Mouse (Mus musculus) lung, postnatal 0 days (tissue): ENCODE results near the gene Sytl3. TPM values are rescaled to one million over a fixed set of nuclear protein-coding genes. Genes with fewer than 3 reads are reported as not detected.
"Not testable (repeated sequence)": the region's sequence is repeated elsewhere in the genome, so short reads cannot be mapped to it uniquely, and the experiment has no call there.

Source experiments
- ATAC-seq: fragments of 200-750 bp; cut with Nextera tagmentation; 2 replicates; pipeline ENCODE4 v1.8.0; 2017; ENCODE audit warnings: moderate library complexity
- DNase-seq: peaks from one replicate; pipeline ENCODE4 v3.0.0-alpha.2; 2016; ENCODE audit warnings: low spot score
- H3K27ac ChIP-seq: fragments of 300-500 bp; sonication (generic); 2 replicates; pipeline ENCODE4 v1.5.1; 2014; ENCODE audit warnings: antibody characterized with exemption, mild to moderate bottlenecking, low read length, mixed read lengths
- H3K27me3 ChIP-seq: fragments of 300-500 bp; sonication (generic); replicated peaks from 2 replicates; pipeline ENCODE4 v1.6.1; 2014; ENCODE audit warnings: low read length, mixed read lengths; ENCODE audit not compliant: insufficient read depth
- H3K36me3 ChIP-seq: fragments of 300-500 bp; sonication (generic); 2 replicates; pipeline ENCODE4 v1.6.1; 2014; ENCODE audit warnings: low read length, mixed read lengths; ENCODE audit not compliant: insufficient read depth
- H3K4me1 ChIP-seq: fragments of 300-500 bp; sonication (generic); 2 replicates; pipeline ENCODE4 v1.6.1; 2014; ENCODE audit warnings: antibody characterized with exemption, low read depth, low read length, mixed read lengths; ENCODE audit not compliant: insufficient read depth
- H3K4me2 ChIP-seq: fragments of 300-500 bp; sonication (generic); replicated peaks from 2 replicates; pipeline ENCODE4 v1.6.1; 2014; ENCODE audit warnings: low read depth, mild to moderate bottlenecking, low read length, moderate library complexity, mixed read lengths
- H3K4me3 ChIP-seq: fragments of 300-500 bp; sonication (generic); 2 replicates; pipeline ENCODE4 v1.5.1; 2014; ENCODE audit warnings: low read depth, low read length
- H3K9ac ChIP-seq: fragments of 300-500 bp; sonication (generic); replicated peaks from 2 replicates; pipeline ENCODE4 v1.6.1; 2014; ENCODE audit warnings: low read depth, mild to moderate bottlenecking
- H3K9me3 ChIP-seq: fragments of 300-500 bp; sonication (generic); 2 replicates; pipeline ENCODE4 v1.6.1; 2016; ENCODE audit warnings: low read length, mixed read lengths
- CTCF ChIP-seq: IDR thresholded peaks from 2 replicates; pipeline ENCODE4 v1.5.1; 2016; ENCODE audit warnings: antibody characterized with exemption, mild to moderate bottlenecking
- WGBS: fragments of 180-500 bp; shearing (Covaris S2); extraction: QIAGEN DNeasy Blood & Tissue Kit; methylation state at CpG from one replicate; pipeline ENCODE4 v1.1.7; 2014; 5-methylcytosine and 5-hydroxymethylcytosine counted together
- polyA plus RNA-seq: library from polyadenylated mRNA; unstranded; fragments of >200 nt; fragmentation: Nextera tagmentation; extraction: Ambion mirVana; gene quantifications from 2 replicates; pipeline ENCODE4 v1.2.1, GENCODE M21; 2015

Gene Sytl3
- polyA plus RNA-seq, 1 experiment from 2014 or later: 0.67 TPM

DNA sequence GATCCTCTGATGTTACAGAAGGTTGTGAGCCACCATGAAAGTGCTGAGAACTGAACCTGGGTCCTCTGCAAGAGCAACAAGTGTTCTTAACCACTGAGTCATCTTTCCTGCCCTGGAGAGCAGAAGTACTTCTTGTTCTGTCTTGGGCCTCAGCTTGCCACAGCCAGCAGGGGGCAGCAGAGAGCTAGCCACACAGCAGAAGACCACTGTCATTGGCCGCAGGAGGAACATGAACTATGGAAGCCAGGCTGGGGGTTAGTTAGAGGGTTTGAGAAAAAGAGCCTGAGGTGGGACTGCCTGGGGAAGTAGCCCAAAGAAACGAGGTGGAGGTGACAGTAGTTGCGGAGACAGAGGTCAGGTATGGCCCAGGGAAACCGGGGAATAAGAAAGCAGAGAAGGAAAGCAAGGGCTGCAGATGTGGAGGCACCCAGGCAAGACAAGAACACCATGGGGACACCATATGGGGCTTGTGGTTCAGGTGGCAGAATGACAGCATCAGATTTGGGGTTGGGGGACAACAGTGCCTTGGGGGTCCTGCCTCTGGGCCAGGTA, 38.4 kb downstream of the Sytl3 start:
- H3K4me1 ChIP-seq, H3K27ac ChIP-seq, H3K9ac ChIP-seq, H3K27me3 ChIP-seq, H3K4me2 ChIP-seq, H3K9me3 ChIP-seq, H3K36me3 ChIP-seq, H3K4me3 ChIP-seq: not testable (repeated sequence)
- ATAC-seq (peak; percentile 79), DNase-seq (peak; percentile 77)
- WGBS: 38% methylated on average over 4 of the region's 4 CpGs
- peak; percentile 69 for TF ChIP-seq CTCF

DNA sequence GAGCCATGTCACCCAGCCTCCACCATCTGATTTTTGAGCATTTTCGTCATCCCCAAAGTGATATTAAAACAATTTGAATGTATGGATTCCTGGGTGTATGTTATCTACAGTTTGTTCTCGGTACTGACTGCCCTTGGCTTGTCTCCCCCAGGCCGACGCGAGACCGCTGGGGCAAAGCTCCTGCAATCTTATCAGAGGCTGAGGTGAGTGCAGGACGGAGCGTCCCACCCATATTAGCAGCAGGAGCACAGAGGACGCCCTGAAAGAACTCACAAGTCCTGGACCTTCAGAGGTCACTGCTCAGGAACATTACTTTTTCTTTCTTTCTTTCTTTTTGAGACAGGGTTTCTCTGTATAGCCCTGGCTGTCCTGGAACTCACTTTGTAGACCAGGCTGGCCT, 40.6 kb downstream of the Sytl3 start:
- not testable (repeated sequence) for H3K27me3 ChIP-seq, H3K9ac ChIP-seq, H3K4me2 ChIP-seq, H3K27ac ChIP-seq, H3K36me3 ChIP-seq, H3K9me3 ChIP-seq, H3K4me3 ChIP-seq, DNase-seq, ATAC-seq, H3K4me1 ChIP-seq
- 79% methylated on average over 8 of the region's 9 CpGs for WGBS

DNA sequence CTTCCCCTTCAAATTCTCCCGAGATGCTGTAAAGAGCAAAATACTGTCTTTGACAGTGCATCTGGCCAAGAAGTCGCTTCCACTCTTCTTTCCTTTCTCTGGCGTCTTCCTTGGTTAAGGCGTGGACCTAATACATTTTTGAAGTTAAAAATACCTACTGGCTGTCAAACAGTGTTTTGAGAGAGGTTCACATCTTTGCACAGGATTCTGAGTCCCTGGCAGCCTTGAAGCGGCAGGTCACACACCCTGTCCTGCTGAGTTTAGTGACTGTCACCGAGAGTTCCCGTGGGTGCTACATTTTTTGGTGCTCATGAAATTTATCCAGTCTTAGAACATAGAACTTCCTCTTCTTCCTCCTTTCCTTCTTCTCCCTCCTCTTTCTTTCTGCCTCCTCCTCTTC, 41.2 kb downstream of the Sytl3 start:
- H3K36me3 ChIP-seq, H3K4me2 ChIP-seq, H3K4me1 ChIP-seq, H3K27me3 ChIP-seq, H3K9me3 ChIP-seq, H3K9ac ChIP-seq, H3K4me3 ChIP-seq, H3K27ac ChIP-seq, DNase-seq, ATAC-seq: not testable (repeated sequence)
- WGBS: 59% methylated on average over 3 of the region's 7 CpGs

DNA sequence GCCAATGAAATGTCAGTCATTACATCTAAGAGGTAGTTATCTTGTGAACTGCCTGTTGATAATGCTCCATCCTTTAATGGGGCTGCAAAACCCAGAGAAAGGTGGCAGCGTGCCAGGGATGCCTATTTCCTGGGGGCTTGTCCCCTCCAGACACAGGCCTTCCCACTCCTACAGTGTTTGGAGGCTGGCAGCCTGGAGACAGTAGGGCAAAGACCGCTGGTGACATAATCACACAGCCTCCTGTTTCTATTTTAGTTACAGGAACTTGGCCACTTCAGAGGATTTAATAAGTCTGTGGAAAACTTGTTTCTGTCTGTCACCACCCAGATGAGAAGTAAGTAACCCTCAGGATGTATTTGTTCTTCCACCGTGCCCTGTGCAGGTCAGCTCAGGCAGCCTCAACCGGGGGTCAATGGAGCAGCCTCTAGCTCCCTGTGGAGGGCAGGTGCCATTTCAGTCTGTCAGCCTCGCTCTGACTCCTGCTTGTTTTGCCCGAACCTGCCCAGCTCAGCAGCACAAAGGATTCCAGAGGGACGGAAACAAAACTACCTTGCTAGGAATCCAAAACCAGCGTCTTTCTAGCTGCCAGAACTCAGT, 43.8 kb downstream of the Sytl3 start:
- H3K27me3 ChIP-seq, H3K27ac ChIP-seq, H3K4me1 ChIP-seq, H3K4me3 ChIP-seq, H3K36me3 ChIP-seq, DNase-seq, H3K4me2 ChIP-seq, H3K9ac ChIP-seq, H3K9me3 ChIP-seq: not testable (repeated sequence)
- WGBS: 28% methylated on average over 2 of the region's 8 CpGs
- ATAC-seq: peak; percentile 19; the same call in 1 of the 2 replicates

DNA sequence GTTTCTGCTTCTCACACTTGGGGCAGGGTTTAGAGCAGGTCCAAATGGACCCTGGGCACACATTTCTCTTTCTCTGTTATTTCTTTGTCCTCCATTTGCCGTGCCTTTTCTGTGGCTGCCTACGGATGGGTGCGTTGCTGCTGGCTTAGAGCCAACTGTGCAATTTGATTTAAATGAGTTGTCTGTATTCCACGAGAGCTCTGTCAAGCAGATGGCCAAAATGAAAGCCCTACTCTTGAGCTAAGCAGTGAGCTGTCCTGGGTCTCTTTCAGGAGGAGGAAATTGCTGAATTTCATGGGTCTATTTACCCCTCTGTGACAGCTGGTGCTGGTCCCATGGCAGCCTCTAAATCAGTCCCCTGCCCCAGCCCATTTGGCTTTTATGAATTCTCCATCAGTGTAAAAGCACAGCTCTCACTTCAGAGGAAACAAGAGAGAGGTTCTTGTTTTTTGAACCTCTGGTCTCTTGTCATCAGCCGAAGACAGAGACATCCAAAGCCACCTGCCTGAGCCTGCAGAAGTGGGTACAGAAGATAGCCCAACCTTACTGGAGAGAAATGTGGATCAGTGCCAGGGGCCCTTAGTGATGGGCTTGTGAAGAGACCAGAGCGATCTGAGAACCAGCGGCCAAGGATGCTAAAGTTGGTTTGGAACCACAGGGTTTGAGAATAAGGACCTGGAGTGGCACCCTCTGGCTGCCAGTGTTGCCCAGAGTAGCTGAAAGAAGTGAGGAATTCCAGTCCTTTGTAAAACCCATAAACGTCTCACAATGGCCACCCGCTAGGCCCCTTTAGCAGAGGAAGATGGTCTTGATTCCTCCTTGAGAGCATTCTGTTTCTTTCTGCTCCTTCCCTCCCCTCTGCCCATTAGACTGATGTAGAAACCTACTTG, 44.7 kb downstream of the Sytl3 start:
- not testable (repeated sequence) for H3K9me3 ChIP-seq, H3K4me1 ChIP-seq, H3K27me3 ChIP-seq, H3K36me3 ChIP-seq, ATAC-seq, H3K4me2 ChIP-seq, H3K27ac ChIP-seq, DNase-seq, H3K4me3 ChIP-seq, H3K9ac ChIP-seq
- WGBS: 43% methylated on average over 5 of the region's 9 CpGs

DNA sequence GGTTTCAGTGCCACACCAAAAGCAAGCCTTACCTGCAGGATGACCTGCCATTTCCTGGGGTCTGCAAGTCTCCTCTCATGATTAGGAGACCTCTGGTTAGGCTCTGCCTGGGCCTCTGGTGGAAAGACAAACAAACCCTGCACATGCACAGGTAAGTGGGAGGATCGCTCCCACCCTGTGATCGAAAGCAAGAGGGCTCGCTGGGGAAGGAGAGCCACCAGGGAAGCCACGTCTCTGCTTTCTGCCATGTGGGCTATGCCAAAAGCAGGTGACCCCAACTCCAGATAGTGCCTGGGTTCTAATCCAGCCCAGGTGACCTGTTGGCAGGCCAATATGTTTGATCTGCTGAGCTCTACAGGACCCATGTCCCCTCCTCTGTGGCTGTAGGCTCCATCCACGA, 47.6 kb downstream of the Sytl3 start:
- WGBS: 93% methylated on average over 3 of the region's 5 CpGs
- ATAC-seq, DNase-seq: not testable (repeated sequence)

DNA sequence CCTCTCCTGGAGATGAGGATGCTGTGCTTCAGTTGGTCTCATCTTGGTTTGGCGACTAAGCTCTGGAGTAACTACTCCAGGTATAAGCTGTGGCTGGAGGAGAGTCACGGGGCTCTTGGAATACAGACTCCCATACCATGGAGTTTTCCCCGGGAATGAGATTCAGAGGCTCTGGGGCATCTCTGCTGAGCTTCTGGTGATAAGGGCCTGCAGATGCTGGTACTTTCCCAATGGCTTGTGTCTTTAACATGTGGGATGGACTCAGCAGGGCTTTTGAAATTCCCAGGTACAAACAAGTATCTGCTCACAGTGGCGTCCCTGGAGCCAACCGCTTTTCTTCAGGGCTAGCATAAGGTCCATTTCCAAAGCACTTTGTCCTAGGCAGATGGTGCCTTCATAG, 48.5 kb downstream of the Sytl3 start:
- not testable (repeated sequence) for H3K27ac ChIP-seq, H3K36me3 ChIP-seq, H3K4me3 ChIP-seq, H3K9ac ChIP-seq, H3K9me3 ChIP-seq, DNase-seq, H3K27me3 ChIP-seq, ATAC-seq, H3K4me2 ChIP-seq, H3K4me1 ChIP-seq
- WGBS: 87% methylated on average over 5 of the region's 5 CpGs

More for the DNA sequence above, 47.6 kb downstream of the Sytl3 start:
- not testable (repeated sequence) for H3K27me3 ChIP-seq, H3K4me2 ChIP-seq, H3K4me3 ChIP-seq, H3K36me3 ChIP-seq, H3K9ac ChIP-seq, H3K4me1 ChIP-seq, H3K27ac ChIP-seq, H3K9me3 ChIP-seq

DNA sequence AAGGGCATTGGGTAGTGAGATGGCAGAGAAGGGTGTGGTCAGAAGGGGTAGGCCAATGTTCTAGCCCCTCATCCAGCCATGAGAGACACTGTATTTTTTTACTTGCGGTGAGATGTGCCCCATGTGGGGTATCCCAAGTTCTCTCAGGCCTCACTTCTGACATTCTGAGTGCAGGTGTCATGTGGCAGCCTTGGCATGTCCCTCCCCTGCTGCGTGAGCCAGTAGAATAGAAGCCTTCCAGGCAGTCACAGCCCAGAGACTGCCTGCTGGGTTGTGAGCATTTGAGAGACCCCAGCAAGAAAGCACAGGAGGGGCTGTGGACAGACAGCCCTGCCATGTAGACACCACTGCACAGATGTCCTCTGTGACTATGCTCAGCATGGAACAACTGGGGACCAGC, 49.3 kb downstream of the Sytl3 start:
- 74% methylated on average over 2 of the region's 2 CpGs for WGBS
- not testable (repeated sequence) for DNase-seq

DNA sequence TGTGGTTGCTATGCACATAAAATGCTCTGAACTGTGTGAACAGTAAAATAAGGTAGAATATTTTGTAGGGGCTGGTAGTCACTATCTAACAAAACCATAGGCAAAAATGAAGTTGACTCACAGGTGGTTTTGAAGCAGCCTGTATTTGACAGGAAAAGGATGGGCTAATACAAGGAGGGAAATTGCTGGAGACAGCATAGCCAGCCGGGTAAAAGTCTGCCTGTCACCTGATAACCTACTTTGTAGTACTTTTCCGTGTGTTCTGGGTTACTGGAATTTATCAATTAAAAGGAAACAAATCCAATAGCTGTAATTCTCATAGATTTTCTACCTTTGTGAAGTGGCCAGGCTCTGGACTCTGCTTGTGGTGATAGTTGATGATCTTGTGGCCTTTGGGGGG, 54.6 kb downstream of the Sytl3 start:
- H3K36me3 ChIP-seq, DNase-seq, H3K27me3 ChIP-seq, H3K9ac ChIP-seq, H3K4me1 ChIP-seq, H3K27ac ChIP-seq, ATAC-seq, H3K4me2 ChIP-seq, H3K9me3 ChIP-seq, H3K4me3 ChIP-seq: not testable (repeated sequence)
- 42% methylated on average over 2 of the region's 2 CpGs for WGBS

More for the DNA sequence above, 49.3 kb downstream of the Sytl3 start:
- not testable (repeated sequence) for H3K9me3 ChIP-seq, H3K9ac ChIP-seq, H3K36me3 ChIP-seq, H3K27me3 ChIP-seq, H3K27ac ChIP-seq, H3K4me3 ChIP-seq, H3K4me2 ChIP-seq, H3K4me1 ChIP-seq, ATAC-seq
